Mouse (Mus musculus): ENCODE measurements around the gene Wdr20. TPM values are rescaled to one million over a fixed set of nuclear protein-coding genes. Genes with fewer than 3 reads are reported as not detected.

Wdr20 gene
- 16.6 and 19.2 TPM in 2 replicates for polyA plus RNA-seq (2015; fragmentation: Nextera tagmentation; extraction: Ambion mirVana)

GRCm38 (mm10) chr12:110737170-110738157 lies at the start of gene Wdr20:
Gene Wdr20, plus strand, starts transcription at chr12:110737944.

GRCm38 (mm10) chr12:110702556-110702955 lies 35.2 kb upstream of the Wdr20 start, which contains the start of gene Hsp90aa1:
Gene Hsp90aa1, minus strand, starts transcription at chr12:110702728.

DNA sequence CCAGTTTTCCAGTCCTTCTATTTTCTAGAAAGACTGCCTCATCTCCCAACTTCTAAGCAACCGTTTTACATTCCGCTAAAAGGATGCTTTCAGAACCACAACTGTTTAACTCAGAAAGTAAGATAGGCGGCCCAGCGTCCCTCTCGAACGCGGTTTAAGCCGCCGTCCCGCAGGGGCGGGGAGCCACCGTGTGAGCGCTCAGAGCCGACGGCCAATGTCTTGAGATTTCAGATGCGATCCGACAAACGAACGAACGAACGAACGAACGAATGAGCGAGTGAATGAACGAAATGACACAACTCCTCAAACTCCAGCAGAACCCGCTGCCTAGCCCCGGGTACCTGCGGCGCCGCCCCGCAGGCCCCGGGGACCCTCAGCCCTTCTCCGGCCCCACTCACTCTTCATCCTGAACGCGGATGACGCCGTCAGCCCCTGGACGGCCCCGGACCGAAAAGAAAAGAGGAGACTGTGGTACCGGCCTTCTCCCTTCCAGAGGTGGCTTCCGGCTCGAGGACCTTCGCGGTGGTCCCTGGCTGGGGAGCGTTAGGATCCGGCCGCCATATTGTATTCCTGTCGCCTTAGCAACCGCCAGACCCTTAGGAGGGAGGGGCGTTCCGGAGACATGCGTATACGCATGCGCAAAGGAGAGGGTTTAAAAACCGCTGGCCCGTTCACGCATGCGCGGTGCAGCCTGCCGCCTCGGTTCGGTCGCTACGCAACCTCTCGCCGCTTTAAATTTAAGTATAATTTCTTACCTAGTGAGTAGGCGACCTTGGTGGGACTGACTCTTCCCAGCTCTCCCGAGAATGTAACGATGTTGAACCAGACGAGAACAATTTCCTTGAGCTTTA lies 102.8 kb downstream of the Wdr20 start, which contains the start of gene Mok:
Gene Mok (minus strand): TSS at position 592 of the 851 bp plus-strand sequence.

GRCm38 (mm10) chr12:110850010-110850928 lies 112.5 kb downstream of the Wdr20 start, which contains the start of gene Zfp839:
Gene Zfp839, plus strand, starts transcription at chr12:110850253.

Other genes with a start within 250 kb of the Wdr20 start
- gene Dync1h1, start 136.5 kb upstream of the Wdr20 start, polyA plus RNA-seq (2015; fragmentation: Nextera tagmentation; extraction: Ambion mirVana) = 54.0 and 74.3 TPM in 2 replicates
- 0.17 and 0.50 TPM in 2 replicates for gene 1700001K19Rik, start 55.3 kb upstream of the Wdr20 start, polyA plus RNA-seq (2015; fragmentation: Nextera tagmentation; extraction: Ambion mirVana)
- 1,375 and 1,405 TPM in 2 replicates for gene Hsp90aa1, start 35.2 kb upstream of the Wdr20 start, polyA plus RNA-seq (2015; fragmentation: Nextera tagmentation; extraction: Ambion mirVana)
- 10.1 and 13.8 TPM in 2 replicates for gene Mok, start 103.0 kb downstream of the Wdr20 start, polyA plus RNA-seq (2015; fragmentation: Nextera tagmentation; extraction: Ambion mirVana)
- gene Zfp839, start 112.3 kb downstream of the Wdr20 start, polyA plus RNA-seq (2015; fragmentation: Nextera tagmentation; extraction: Ambion mirVana) = 3.4 and 3.6 TPM in 2 replicates
- 84.7 and 96.9 TPM in 2 replicates for gene Cinp, start 151.2 kb downstream of the Wdr20 start, polyA plus RNA-seq (2015; fragmentation: Nextera tagmentation; extraction: Ambion mirVana)
- gene Tecpr2, start 151.3 kb downstream of the Wdr20 start, polyA plus RNA-seq (2015; fragmentation: Nextera tagmentation; extraction: Ambion mirVana) = 4.0 and 5.2 TPM in 2 replicates
- 18.2 and 20.3 TPM in 2 replicates for gene Ankrd9, start 241.1 kb downstream of the Wdr20 start, polyA plus RNA-seq (2015; fragmentation: Nextera tagmentation; extraction: Ambion mirVana)